Mouse (Mus musculus) C2C12 (cell line): Measurements from ENCODE around the gene Gprc5b.

Experiments used
- CEBPB ChIP-seq: IDR thresholded peaks from one replicate; pipeline ENCODE4 v1.6.1; 2011; ENCODE audit warnings: low read depth, mild to moderate bottlenecking, control low read depth, moderate library complexity
- CTCF ChIP-seq: IDR thresholded peaks from one replicate; pipeline ENCODE4 v1.5.1; 2011; ENCODE audit not compliant: control insufficient read depth, insufficient read depth, insufficient read length
- MYOD1 ChIP-seq: IDR thresholded peaks from one replicate; pipeline ENCODE4 v1.6.1; 2011; ENCODE audit warnings: low read depth; ENCODE audit not compliant: control insufficient read depth, insufficient read length
- USF1 ChIP-seq: IDR thresholded peaks from one replicate; pipeline ENCODE4 v1.6.1; 2011; ENCODE audit warnings: low read depth, mild to moderate bottlenecking, control low read depth, moderate library complexity

DNA sequence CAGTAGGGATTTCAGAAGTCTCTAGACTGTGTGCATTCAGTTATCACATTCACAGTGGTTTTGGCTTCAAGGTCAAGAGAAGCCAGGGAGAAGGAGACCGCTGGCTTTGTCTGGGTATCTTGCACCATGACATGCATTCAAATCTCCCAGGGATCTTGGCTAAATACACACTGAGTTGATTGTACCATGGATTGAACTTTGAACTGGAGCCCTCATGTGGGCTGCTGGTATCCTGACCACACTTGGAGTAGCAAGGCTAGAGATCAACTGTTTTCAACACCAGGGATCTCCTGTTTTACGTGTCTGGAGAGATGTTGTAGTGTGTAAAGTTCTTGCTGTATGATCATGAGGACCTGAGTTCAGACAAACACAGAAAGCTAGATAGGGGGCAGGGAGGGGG lies 4.8 kb upstream of the Gprc5b start:
- no peak for TF ChIP-seq CTCF
- TF ChIP-seq USF1: no peak
- no peak for TF ChIP-seq CEBPB
- no peak for TF ChIP-seq MYOD1
